Mouse (Mus musculus) layer of hippocampus, postnatal 14 days (tissue): ENCODE results near the gene Lrrfip1. TPM values are rescaled to one million over a fixed set of nuclear protein-coding genes. Genes with fewer than 3 reads are reported as not detected.

Experiments used
- DNase-seq, 2 experiments: peaks; one replicate each; pipeline ENCODE4 v3.0.0; 2021 to 2022; ENCODE audit warnings: low spot score in 2 of 2, mixed read lengths in 1 of 2
- total RNA-seq, 2 experiments: library from RNA; stranded (reverse); gene quantifications; 2 replicates each; pipeline ENCODE4 v1.2.3; 2021

Lrrfip1 gene
- total RNA-seq, 2 experiments from 2014 or later = 73.0 to 82.7 TPM

- no peak for DNase-seq
These were observed 55.5 kb downstream of the Lrrfip1 start for GRCm38 (mm10) chr1:91054074-91054471.

GRCm38 (mm10) chr1:91054815-91055214 lies 56.3 kb downstream of the Lrrfip1 start:
- no peak for DNase-seq

- no peak for DNase-seq
These were observed 57.2 kb downstream of the Lrrfip1 start for GRCm38 (mm10) chr1:91055744-91056143.

- DNase-seq = no peak
These were observed 57.9 kb downstream of the Lrrfip1 start for GRCm38 (mm10) chr1:91056416-91056815.

GRCm38 (mm10) chr1:91057311-91058245 lies 59.0 kb downstream of the Lrrfip1 start:
- no peak for DNase-seq

- no peak for DNase-seq
These were observed 59.7 kb downstream of the Lrrfip1 start for GRCm38 (mm10) chr1:91058251-91058650.

- DNase-seq = no peak
These were observed 61.5 kb downstream of the Lrrfip1 start for GRCm38 (mm10) chr1:91059792-91060604.

- no peak for DNase-seq
These were observed 62.6 kb downstream of the Lrrfip1 start for GRCm38 (mm10) chr1:91061105-91061504.

- peak; percentile 37 to 79 for DNase-seq
These were observed 63.8 kb downstream of the Lrrfip1 start for GRCm38 (mm10) chr1:91062363-91062762.

GRCm38 (mm10) chr1:91064053-91064452 lies 65.5 kb downstream of the Lrrfip1 start:
- no peak for DNase-seq

GRCm38 (mm10) chr1:91064903-91065525 lies 66.5 kb downstream of the Lrrfip1 start:
- peak; percentile 32 to 50 for DNase-seq

- no peak for DNase-seq
These were observed 67.5 kb downstream of the Lrrfip1 start for GRCm38 (mm10) chr1:91066061-91066460.

GRCm38 (mm10) chr1:91066599-91066998 lies 68.1 kb downstream of the Lrrfip1 start:
- no peak for DNase-seq

- DNase-seq = no peak
These were observed 69.2 kb downstream of the Lrrfip1 start for GRCm38 (mm10) chr1:91067716-91068115.

GRCm38 (mm10) chr1:91069575-91069974 lies 71.0 kb downstream of the Lrrfip1 start:
- DNase-seq = no peak

GRCm38 (mm10) chr1:91070547-91070946 lies 72.0 kb downstream of the Lrrfip1 start:
- DNase-seq = no peak

- no peak for DNase-seq
These were observed 73.2 kb downstream of the Lrrfip1 start for GRCm38 (mm10) chr1:91071671-91072290.

- DNase-seq = no peak
These were observed 78.4 kb downstream of the Lrrfip1 start for GRCm38 (mm10) chr1:91076946-91077345.

- DNase-seq = no peak
These were observed 78.9 kb downstream of the Lrrfip1 start for GRCm38 (mm10) chr1:91077456-91077855.

- DNase-seq = no peak
These were observed 79.4 kb downstream of the Lrrfip1 start for GRCm38 (mm10) chr1:91077980-91078379.
